In the genomic region with DNA sequence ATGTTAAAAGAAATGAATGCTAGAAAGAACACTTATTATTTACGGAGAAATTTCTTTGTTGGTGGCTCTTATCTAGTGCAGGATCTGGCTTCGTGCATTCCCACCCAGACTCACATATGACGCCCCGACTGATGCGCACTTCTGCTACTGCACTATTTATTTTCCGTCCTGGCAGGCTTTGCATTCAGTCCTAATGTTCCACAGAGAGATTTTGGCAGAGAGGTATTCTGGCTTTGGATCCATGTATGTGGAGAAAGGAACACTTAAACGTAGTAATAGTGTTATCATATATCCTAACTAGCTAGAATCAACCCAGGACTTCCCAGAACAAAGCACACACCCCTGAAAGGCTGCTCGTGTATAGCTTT, we compare ENCODE assay signal across 13 mouse cellular contexts. TPM values are rescaled to one million over a fixed set of nuclear protein-coding genes. Genes with fewer than 3 reads are reported as not detected.
DNase-seq lines count a peak whose midpoint lies in the region; ATAC-seq and TF ChIP-seq lines count a peak whose summit lies in the region.
"Had no signal": no experiment of that assay in that cellular context is flagged by ENCODE, and none has a peak within 500 bp of the region (broad histone marks: within the 10 kb centered on the region; RNA-seq: fewer than 3 reads in every experiment).

No protein-coding gene starts in this region.

- H3K4me1 ChIP-seq in forebrain, embryonic 13.5 days: peaks cover 81% of the 10 kb centered on the region
- peaks cover 73% of the 10 kb centered on the region for H3K4me1 ChIP-seq in forebrain, embryonic 10.5 days
- peaks cover 53% of the 10 kb centered on the region for H3K4me1 ChIP-seq in midbrain, embryonic 11.5 days (ENCODE audit: control insufficient read depth, insufficient read depth, low read length)
- H3K4me1 ChIP-seq in midbrain, postnatal 0 days (ENCODE audit: insufficient read depth, low read length): peaks cover 37% of the 10 kb centered on the region
- H3K4me1 ChIP-seq in hindbrain, embryonic 16.5 days (ENCODE audit: control insufficient read depth, insufficient read depth, low read depth, low read length): peaks cover 48% of the 10 kb centered on the region

- no peaks in the 10 kb centered on the region for H3K9me3 ChIP-seq in forebrain, embryonic 13.5 days (replicated peaks)
- H3K9me3 ChIP-seq in forebrain, embryonic 10.5 days: no peaks in the 10 kb centered on the region
- H3K9me3 ChIP-seq in midbrain, embryonic 11.5 days (ENCODE audit: control insufficient read depth, low read length): no peaks in the 10 kb centered on the region
- no peaks in the 10 kb centered on the region for H3K9me3 ChIP-seq in midbrain, postnatal 0 days (ENCODE audit: low read length)
- H3K9me3 ChIP-seq in hindbrain, embryonic 16.5 days (ENCODE audit: control insufficient read depth, low read length): no peaks in the 10 kb centered on the region
- H3K9me3 ChIP-seq: G1E; liver, embryonic 12.5 days had no signal

- 62% methylated on average over 8 of the region's 8 CpGs for WGBS in forebrain, embryonic 13.5 days
- WGBS in forebrain, embryonic 10.5 days: 90% methylated on average over 8 of the region's 8 CpGs
- WGBS in midbrain, embryonic 11.5 days: 86% methylated on average over 8 of the region's 8 CpGs
- 46% methylated on average over 8 of the region's 8 CpGs for WGBS in midbrain, postnatal 0 days
- WGBS in hindbrain, embryonic 16.5 days: 43% methylated on average over 8 of the region's 8 CpGs

- H3K27me3 ChIP-seq in forebrain, embryonic 13.5 days: no peaks in the 10 kb centered on the region
- no peaks in the 10 kb centered on the region for H3K27me3 ChIP-seq in forebrain, embryonic 10.5 days (ENCODE audit: poor library complexity, severe bottlenecking)
- no peaks in the 10 kb centered on the region for H3K27me3 ChIP-seq in midbrain, embryonic 11.5 days (ENCODE audit: control insufficient read depth, insufficient read depth, low read length)
- no peaks in the 10 kb centered on the region for H3K27me3 ChIP-seq in midbrain, postnatal 0 days (ENCODE audit: insufficient read depth, low read length)
- no peaks in the 10 kb centered on the region for H3K27me3 ChIP-seq in hindbrain, embryonic 16.5 days (replicated peaks; ENCODE audit: control insufficient read depth, insufficient read depth, low read length)
- H3K27me3 ChIP-seq: liver, embryonic 12.5 days had no signal

- no peak for DNase-seq in forebrain, embryonic 10.5 days (ENCODE audit: extremely low spot score, low spot score)
- peak; percentile 65 for DNase-seq in midbrain, embryonic 11.5 days (ENCODE audit: low spot score, missing footprints)
- no peak for DNase-seq in midbrain, postnatal 0 days (ENCODE audit: low spot score)
- no peak for DNase-seq in spleen, postnatal 10 days (ENCODE audit: low spot score in 2 of 2)
- DNase-seq: adrenal gland, postnatal 25 days; kidney, postnatal 10 days; lung, postnatal 14 days had no signal

- ATAC-seq in forebrain, embryonic 13.5 days: peak; percentile 55; the same call in 1 of the 2 replicates
- ATAC-seq in midbrain, embryonic 11.5 days (ENCODE audit: low FRiP score): no peak
- no peak for ATAC-seq in midbrain, postnatal 0 days (ENCODE audit: low FRiP score)
- no peak for ATAC-seq in hindbrain, embryonic 16.5 days
- ATAC-seq in monocyte, adult 5-6 weeks (replicated peaks; ENCODE audit: insufficient number of reproducible peaks, low FRiP score, low TSS enrichment, poor library complexity, severe bottlenecking): no peak
- ATAC-seq: liver, embryonic 12.5 days had no signal

- no peak for TF ChIP-seq CTCF in midbrain, postnatal 0 days (IDR thresholded peaks at IDR 0.05)

- H3K27ac ChIP-seq in forebrain, embryonic 13.5 days: peak overlapping the region; percentile 76
- no peak overlapping the region; the same call in 1 of the 2 replicates for H3K27ac ChIP-seq in forebrain, embryonic 10.5 days
- H3K27ac ChIP-seq in midbrain, embryonic 11.5 days (ENCODE audit: low read depth, low read length): no peak overlapping the region
- H3K27ac ChIP-seq in midbrain, postnatal 0 days (ENCODE audit: low read depth, low read length): no peak overlapping the region
- H3K27ac ChIP-seq in hindbrain, embryonic 16.5 days (ENCODE audit: low read depth, low read length): peak overlapping the region; percentile 44; the same call in 1 of the 2 replicates

- 0 out of 2 replicates have a peak overlapping the region, but pooled peaks have one; percentile 7 for H3K4me3 ChIP-seq in forebrain, embryonic 13.5 days
- H3K4me3 ChIP-seq in forebrain, embryonic 10.5 days: no peak overlapping the region
- H3K4me3 ChIP-seq in midbrain, embryonic 11.5 days (ENCODE audit: low read depth, low read length): no peak overlapping the region
- H3K4me3 ChIP-seq in midbrain, postnatal 0 days (ENCODE audit: low read depth, low read length): no peak overlapping the region
- H3K4me3 ChIP-seq in hindbrain, embryonic 16.5 days (ENCODE audit: low read length): no peak overlapping the region
- H3K4me3 ChIP-seq: erythroblast, embryonic 14.5 days; liver, embryonic 12.5 days had no signal

- H3K36me3 ChIP-seq in forebrain, embryonic 13.5 days (ENCODE audit: poor library complexity, severe bottlenecking): no peaks in the 10 kb centered on the region
- peaks cover 7% of the 10 kb centered on the region for H3K36me3 ChIP-seq in forebrain, embryonic 10.5 days (replicated peaks)
- H3K36me3 ChIP-seq in midbrain, embryonic 11.5 days (ENCODE audit: control insufficient read depth, insufficient read depth, low read length): no peaks in the 10 kb centered on the region
- no peaks in the 10 kb centered on the region for H3K36me3 ChIP-seq in midbrain, postnatal 0 days (ENCODE audit: insufficient read depth, low read length)
- no peaks in the 10 kb centered on the region for H3K36me3 ChIP-seq in hindbrain, embryonic 16.5 days (ENCODE audit: control insufficient read depth, insufficient read depth, low read length)

- H3K9ac ChIP-seq in forebrain, embryonic 13.5 days: peak overlapping the region; percentile 41; the same call in 1 of the 2 replicates
- no peak overlapping the region for H3K9ac ChIP-seq in midbrain, embryonic 11.5 days (ENCODE audit: low read length)
- H3K9ac ChIP-seq in midbrain, postnatal 0 days (replicated peaks; ENCODE audit: low read length, poor library complexity, severe bottlenecking): no peak overlapping the region
- H3K9ac ChIP-seq in hindbrain, embryonic 16.5 days (ENCODE audit: low read depth, low read length): no peak overlapping the region
- H3K9ac ChIP-seq: liver, embryonic 12.5 days had no signal

- H3K4me2 ChIP-seq in forebrain, embryonic 13.5 days: peak overlapping the region; percentile 38
- H3K4me2 ChIP-seq in midbrain, embryonic 11.5 days: no peak overlapping the region
- no peak overlapping the region for H3K4me2 ChIP-seq in midbrain, postnatal 0 days (ENCODE audit: low read depth, low read length, poor library complexity, severe bottlenecking)
- peak overlapping the region; percentile 44 for H3K4me2 ChIP-seq in hindbrain, embryonic 16.5 days (ENCODE audit: low read length)

RNA-seq across cellular contexts. Expression of a gene that starts 8.0 kb away (rescaled TPM):
- 37.1 and 38.6 TPM in 2 replicates for polyA plus RNA-seq in forebrain, embryonic 13.5 days (2015; fragmentation: Nextera tagmentation; extraction: Ambion mirVana)
- polyA plus RNA-seq in forebrain, embryonic 10.5 days (2016; fragmentation: Nextera tagmentation; extraction: Ambion mirVana): 24.3 and 27.9 TPM in 2 replicates
- polyA plus RNA-seq in midbrain, embryonic 11.5 days (2014; fragmentation: Nextera tagmentation; extraction: Ambion mirVana): 56.9 and 57.4 TPM in 2 replicates
- 81.8 and 108 TPM in 2 replicates for total RNA-seq in midbrain, postnatal 0 days (2014; rRNA removed)
- polyA plus RNA-seq in midbrain, postnatal 0 days (2015; fragmentation: Nextera tagmentation; extraction: Ambion mirVana): 24.2 and 31.6 TPM in 2 replicates
- polyA plus RNA-seq in hindbrain, embryonic 16.5 days (2015; fragmentation: Nextera tagmentation; extraction: Ambion mirVana): 24.7 and 30.3 TPM in 2 replicates
- total RNA-seq in monocyte, adult 5-6 weeks (2017): 11.1 to 28.0 TPM (median 16.4 TPM) in 3 replicates

Comparison
In these comparisons a context has a peak if more than half of its experiments do, and no peak if none do; other contexts are left out.
1. H3K27ac ChIP-seq: peak in forebrain, embryonic 13.5 days (single experiment) and hindbrain, embryonic 16.5 days (single experiment); none in forebrain, embryonic 10.5 days (single experiment), midbrain, embryonic 11.5 days (single experiment) and midbrain, postnatal 0 days (single experiment).
2. H3K4me2 ChIP-seq: peak in forebrain, embryonic 13.5 days (single experiment) and hindbrain, embryonic 16.5 days (single experiment); none in midbrain, embryonic 11.5 days (single experiment) and midbrain, postnatal 0 days (single experiment).